Mouse (Mus musculus): Measurements from ENCODE around the gene Cbln1. TPM values are rescaled to one million over a fixed set of nuclear protein-coding genes. Genes with fewer than 3 reads are reported as not detected.

Gene Cbln1
- total and polyA plus RNA-seq, 3 experiments: 0.34 to 0.98 (median 0.64) TPM

- Histone ChIP-seq H3K9ac (ENCODE audit: low read depth, low read length) (no peak overlapping the region), H3K79me2 (replicated peaks; ENCODE audit: control insufficient read depth, insufficient read depth, low read length) (no peaks in the 10 kb centered on the region), H3K4me3 (no peak overlapping the region), H3K27ac (no peak overlapping the region), H3K27me3 (ENCODE audit: control insufficient read depth, insufficient read depth, low read length) (no peaks in the 10 kb centered on the region), H3K4me1 (ENCODE audit: control insufficient read depth, insufficient read depth, low read length) (no peaks in the 10 kb centered on the region), H3K36me3 (ENCODE audit: control insufficient read depth, insufficient read depth, low read length) (no peaks in the 10 kb centered on the region)
- TF ChIP-seq POLR2A (IDR thresholded peaks at IDR 0.05; ENCODE audit: insufficient read depth, low read depth, low read length) (no peak), EP300 (IDR thresholded peaks at IDR 0.05; ENCODE audit: insufficient read depth, low read depth, low read length) (no peak), CTCF (IDR thresholded peaks at IDR 0.05) (no peak)
- intact Hi-C loops (cut with DNase I): no loop called here
- DNase-seq: no peak
- 68% methylated on average over 5 of the region's 5 CpGs for WGBS
These were observed 32.0 kb upstream of the Cbln1 start for GRCm38 (mm10) chr8:87504441-87504840.

GRCm38 (mm10) chr8:87502684-87503083, 30.3 kb upstream of the Cbln1 start:
- 70% methylated on average over 6 of the region's 6 CpGs for WGBS
- intact Hi-C loops (cut with DNase I): no loop called here
- no peak overlapping the region for H3K9ac ChIP-seq (ENCODE audit: low read depth, low read length)

GRCm38 (mm10) chr8:87497641-87498040, 25.2 kb upstream of the Cbln1 start:
- no peak overlapping the region for H3K27ac ChIP-seq
- no peaks in the 10 kb centered on the region for H3K79me2 ChIP-seq (replicated peaks; ENCODE audit: control insufficient read depth, insufficient read depth, low read length)
- intact Hi-C loops (cut with DNase I): no loop called here
- 64% methylated on average over 6 of the region's 6 CpGs for WGBS
- H3K4me1 ChIP-seq (ENCODE audit: control insufficient read depth, insufficient read depth, low read length): no peaks in the 10 kb centered on the region
- no peaks in the 10 kb centered on the region for H3K27me3 ChIP-seq (ENCODE audit: control insufficient read depth, insufficient read depth, low read length)
- no peak overlapping the region for H3K4me3 ChIP-seq
- no peak for TF ChIP-seq EP300 (IDR thresholded peaks at IDR 0.05; ENCODE audit: insufficient read depth, low read depth, low read length)
- TF ChIP-seq POLR2A (IDR thresholded peaks at IDR 0.05; ENCODE audit: insufficient read depth, low read depth, low read length): no peak
- TF ChIP-seq CTCF (IDR thresholded peaks at IDR 0.05): no peak
- no peaks in the 10 kb centered on the region for H3K36me3 ChIP-seq (ENCODE audit: control insufficient read depth, insufficient read depth, low read length)
- DNase-seq: no peak
- H3K9ac ChIP-seq (ENCODE audit: low read depth, low read length): no peak overlapping the region

More at GRCm38 (mm10) chr8:87502684-87503083, 30.3 kb upstream of the Cbln1 start:
- H3K27me3 ChIP-seq (ENCODE audit: control insufficient read depth, insufficient read depth, low read length): no peaks in the 10 kb centered on the region
- H3K4me1 ChIP-seq (ENCODE audit: control insufficient read depth, insufficient read depth, low read length): no peaks in the 10 kb centered on the region
- H3K36me3 ChIP-seq (ENCODE audit: control insufficient read depth, insufficient read depth, low read length): no peaks in the 10 kb centered on the region
- no peaks in the 10 kb centered on the region for H3K79me2 ChIP-seq (replicated peaks; ENCODE audit: control insufficient read depth, insufficient read depth, low read length)
- H3K27ac ChIP-seq: no peak overlapping the region
- H3K4me3 ChIP-seq: no peak overlapping the region
- no peak for DNase-seq
- TF ChIP-seq CTCF (IDR thresholded peaks at IDR 0.05) (no peak), POLR2A (IDR thresholded peaks at IDR 0.05; ENCODE audit: insufficient read depth, low read depth, low read length) (no peak), EP300 (IDR thresholded peaks at IDR 0.05; ENCODE audit: insufficient read depth, low read depth, low read length) (no peak)

GRCm38 (mm10) chr8:87496511-87496910, 24.1 kb upstream of the Cbln1 start:
- Histone ChIP-seq H3K4me1 (ENCODE audit: control insufficient read depth, insufficient read depth, low read length) (no peaks in the 10 kb centered on the region), H3K27me3 (ENCODE audit: control insufficient read depth, insufficient read depth, low read length) (no peaks in the 10 kb centered on the region), H3K27ac (no peak overlapping the region), H3K36me3 (ENCODE audit: control insufficient read depth, insufficient read depth, low read length) (no peaks in the 10 kb centered on the region), H3K4me3 (no peak overlapping the region), H3K79me2 (replicated peaks; ENCODE audit: control insufficient read depth, insufficient read depth, low read length) (no peaks in the 10 kb centered on the region), H3K9ac (ENCODE audit: low read depth, low read length) (no peak overlapping the region)
- TF ChIP-seq EP300 (IDR thresholded peaks at IDR 0.05; ENCODE audit: insufficient read depth, low read depth, low read length) (no peak), CTCF (IDR thresholded peaks at IDR 0.05) (no peak), POLR2A (IDR thresholded peaks at IDR 0.05; ENCODE audit: insufficient read depth, low read depth, low read length) (no peak)
- intact Hi-C loops (cut with DNase I): no loop called here
- 84% methylated on average over 7 of the region's 7 CpGs for WGBS
- no peak for DNase-seq

- no peak overlapping the region for H3K9ac ChIP-seq (ENCODE audit: low read depth, low read length)
- H3K27me3 ChIP-seq (ENCODE audit: control insufficient read depth, insufficient read depth, low read length): no peaks in the 10 kb centered on the region
- no peak for TF ChIP-seq EP300 (IDR thresholded peaks at IDR 0.05; ENCODE audit: insufficient read depth, low read depth, low read length)
- TF ChIP-seq CTCF (IDR thresholded peaks at IDR 0.05): peak; percentile 47
- WGBS: 71% methylated on average over 9 of the region's 9 CpGs
- H3K27ac ChIP-seq: no peak overlapping the region
- no peaks in the 10 kb centered on the region for H3K4me1 ChIP-seq (ENCODE audit: control insufficient read depth, insufficient read depth, low read length)
- H3K36me3 ChIP-seq (ENCODE audit: control insufficient read depth, insufficient read depth, low read length): no peaks in the 10 kb centered on the region
- H3K79me2 ChIP-seq (replicated peaks; ENCODE audit: control insufficient read depth, insufficient read depth, low read length): no peaks in the 10 kb centered on the region
- no peak for DNase-seq
- intact Hi-C loops (cut with DNase I): no loop called here
- no peak overlapping the region for H3K4me3 ChIP-seq
These were observed 22.5 kb upstream of the Cbln1 start for GRCm38 (mm10) chr8:87494862-87495261.

- 44% methylated on average over 5 of the region's 5 CpGs for WGBS
- H3K4me1 ChIP-seq (ENCODE audit: control insufficient read depth, insufficient read depth, low read length): no peaks in the 10 kb centered on the region
- TF ChIP-seq EP300 (IDR thresholded peaks at IDR 0.05; ENCODE audit: insufficient read depth, low read depth, low read length): no peak
- TF ChIP-seq CTCF (IDR thresholded peaks at IDR 0.05): no peak
- no peak for TF ChIP-seq POLR2A (IDR thresholded peaks at IDR 0.05; ENCODE audit: insufficient read depth, low read depth, low read length)
- no peak overlapping the region for H3K4me3 ChIP-seq
- no peaks in the 10 kb centered on the region for H3K79me2 ChIP-seq (replicated peaks; ENCODE audit: control insufficient read depth, insufficient read depth, low read length)
- H3K27ac ChIP-seq: no peak overlapping the region
- H3K9ac ChIP-seq (ENCODE audit: low read depth, low read length): no peak overlapping the region
- H3K36me3 ChIP-seq (ENCODE audit: control insufficient read depth, insufficient read depth, low read length): no peaks in the 10 kb centered on the region
- DNase-seq: no peak
- no peaks in the 10 kb centered on the region for H3K27me3 ChIP-seq (ENCODE audit: control insufficient read depth, insufficient read depth, low read length)
- intact Hi-C loops (cut with DNase I): no loop called here
These were observed 17.5 kb upstream of the Cbln1 start for GRCm38 (mm10) chr8:87489841-87490415.
